Mouse (Mus musculus) erythroblast, embryonic 14.5 days (primary cell): ENCODE data around the gene 1110004F10Rik.

ENCODE experiments used
- GATA1 ChIP-seq: IDR thresholded peaks from 2 replicates; pipeline ENCODE4 v1.6.1; 2012; ENCODE audit warnings: low read length, inconsistent platforms, mixed read lengths
- TAL1 ChIP-seq: IDR thresholded peaks from 3 replicates; pipeline ENCODE4 v1.6.1; 2012; ENCODE audit warnings: low read length, inconsistent platforms, mixed read lengths

DNA sequence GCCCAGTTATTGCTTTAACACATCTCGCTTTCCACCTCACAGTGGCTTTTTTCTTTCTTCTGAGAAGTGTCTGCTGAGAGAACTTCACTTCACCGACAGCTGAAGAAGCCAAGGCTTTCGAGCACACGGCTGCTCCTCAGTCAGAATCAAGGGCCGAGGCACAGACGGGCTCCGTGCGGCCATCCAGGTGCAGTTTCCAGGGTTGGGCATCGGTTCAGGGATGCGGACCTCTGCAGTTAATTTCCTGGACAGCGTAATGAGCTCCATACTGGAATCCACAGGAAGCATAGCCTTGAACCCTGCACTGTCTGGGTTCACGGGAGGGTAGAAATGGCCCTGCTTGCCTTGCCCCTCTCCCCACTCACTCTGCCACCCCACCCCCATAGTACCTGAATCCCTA, 84.9 kb downstream of the 1110004F10Rik start:
- TF ChIP-seq GATA1 (no peak), TAL1 (no peak)
